Mouse (Mus musculus): Measurements from ENCODE around the gene Siglece. TPM values are rescaled to one million over a fixed set of nuclear protein-coding genes. Genes with fewer than 3 reads are reported as not detected.
"Not testable (repeated sequence)": the region's sequence is repeated elsewhere in the genome, so short reads cannot be mapped to it uniquely, and the experiment has no call there.

Siglece gene
- total RNA-seq (2021) = 1 to 10 TPM in 1 of 2 experiments, under 1 TPM in 1; 0.26 to 1.0 TPM
- long read RNA-seq, experiment 1 = 0 reads
- long read RNA-seq, experiment 2, partial matches to known transcripts = 0 of 1 reads
- long read RNA-seq, experiment 2, other reads (novel, unspliced or antisense) = 1 of 1 reads

GRCm38 (mm10) chr7:43660002-43660401 is at the start of gene Siglece:
Gene Siglece, minus strand, starts transcription at chr7:43660161.
- intact Hi-C loops (cut with DNase I) = no loop called here
- TF ChIP-seq CTCF (IDR thresholded peaks at IDR 0.05) = no peak
- no peak for DNase-seq
- Histone ChIP-seq H3K4me3 (peak within 1 kb of the TSS; percentile 11), H3K27ac (no peak within 1 kb of the TSS)

GRCm38 (mm10) chr7:43690118-43690517 is 30.2 kb upstream of the Siglece start, which contains the start of gene Klk14:
Gene Klk14, plus strand, starts transcription at chr7:43690418.
- DNase-seq = no peak
- intact Hi-C loops (cut with DNase I) = no loop called here
- Histone ChIP-seq H3K4me3 (no peak within 1 kb of the TSS), H3K27ac (no peak within 1 kb of the TSS)
- no peak for TF ChIP-seq CTCF (IDR thresholded peaks at IDR 0.05)

GRCm38 (mm10) chr7:43685088-43685487 is 25.1 kb upstream of the Siglece start:
- DNase-seq = no peak
- H3K27ac ChIP-seq = peak overlapping the region; percentile 46; the same call in 1 of the 2 replicates
- no peak overlapping the region; the same call in 1 of the 2 replicates for H3K4me3 ChIP-seq

GRCm38 (mm10) chr7:43682511-43682910 is 22.6 kb upstream of the Siglece start:
- peak; percentile 10; the same call in 1 of the 2 replicates for TF ChIP-seq CTCF (IDR thresholded peaks at IDR 0.05)
- H3K4me3 ChIP-seq, H3K27ac ChIP-seq, DNase-seq: not testable (repeated sequence)
- intact Hi-C loops (cut with DNase I) = loop anchor here (5.0 kb wide), 2 partner anchors 100 to 210 kb away; partner anchors contain the start of gene Klk10

More at GRCm38 (mm10) chr7:43685088-43685487, 25.1 kb upstream of the Siglece start:
- no peak for TF ChIP-seq CTCF (IDR thresholded peaks at IDR 0.05)
- intact Hi-C loops (cut with DNase I) = no loop called here

- no peak overlapping the region for H3K4me3 ChIP-seq
- H3K27ac ChIP-seq = no peak overlapping the region
- intact Hi-C loops (cut with DNase I) = loop anchor here (5.0 kb wide), 2 partner anchors 101 to 211 kb away; partner anchors contain the start of gene Klk10
- peak; percentile 85 for TF ChIP-seq CTCF (IDR thresholded peaks at IDR 0.05)
- DNase-seq = peak; percentile 57
These were observed 21.0 kb upstream of the Siglece start for GRCm38 (mm10) chr7:43680960-43681359.

GRCm38 (mm10) chr7:43678517-43678916 is 18.6 kb upstream of the Siglece start:
- Histone ChIP-seq H3K4me3 (no peak overlapping the region), H3K27ac (no peak overlapping the region)
- peak; percentile 45 for DNase-seq
- TF ChIP-seq CTCF (IDR thresholded peaks at IDR 0.05) = peak; percentile 72
- intact Hi-C loops (cut with DNase I) = loop anchor here (10.0 kb wide), 1 partner anchor 394 kb away; no protein-coding TSS in a partner anchor

- intact Hi-C loops (cut with DNase I) = loop anchor here (10.0 kb wide), 1 partner anchor 390 kb away; no protein-coding TSS in a partner anchor
- DNase-seq = no peak
- TF ChIP-seq CTCF (IDR thresholded peaks at IDR 0.05) = no peak
These were observed 15.1 kb upstream of the Siglece start for GRCm38 (mm10) chr7:43675091-43675490.

GRCm38 (mm10) chr7:43672581-43673260 is 12.8 kb upstream of the Siglece start:
- intact Hi-C loops (cut with DNase I) = loop anchor here (10.0 kb wide), 1 partner anchor 388 kb away; no protein-coding TSS in a partner anchor

More at GRCm38 (mm10) chr7:43675091-43675490, 15.1 kb upstream of the Siglece start:
- H3K4me3 ChIP-seq = no peak overlapping the region
- no peak overlapping the region for H3K27ac ChIP-seq

GRCm38 (mm10) chr7:43671809-43672580 is 12.0 kb upstream of the Siglece start, which contains the start of gene Ctu1:
Gene Ctu1, plus strand, starts transcription at chr7:43672016.
- H3K4me3 ChIP-seq = peak within 1 kb of the TSS; percentile 95
- peak; percentile 95 for DNase-seq
- peak within 1 kb of the TSS; percentile 92 for H3K27ac ChIP-seq
- TF ChIP-seq CTCF (IDR thresholded peaks at IDR 0.05) = no peak
- intact Hi-C loops (cut with DNase I) = loop anchor here (2.0 to 10.0 kb wide), 2 partner anchors 91 to 387 kb away; no protein-coding TSS in a partner anchor

More at GRCm38 (mm10) chr7:43672581-43673260, 12.8 kb upstream of the Siglece start:
- no peak for TF ChIP-seq CTCF (IDR thresholded peaks at IDR 0.05)
- no peak for DNase-seq
- H3K4me3 ChIP-seq = peak overlapping the region; percentile 95
- H3K27ac ChIP-seq = peak overlapping the region; percentile 92

- intact Hi-C loops (cut with DNase I) = loop anchor here (2.0 to 10.0 kb wide), 2 partner anchors 90 to 386 kb away; no protein-coding TSS in a partner anchor
- peak overlapping the region; percentile 92 for H3K27ac ChIP-seq
- peak overlapping the region; percentile 95 for H3K4me3 ChIP-seq
- no peak for TF ChIP-seq CTCF (IDR thresholded peaks at IDR 0.05)
- no peak for DNase-seq
These were observed 11.3 kb upstream of the Siglece start for GRCm38 (mm10) chr7:43671064-43671808.

- no peak overlapping the region for H3K27ac ChIP-seq
- DNase-seq = no peak
- peak; percentile 18; the same call in 1 of the 2 replicates for TF ChIP-seq CTCF (IDR thresholded peaks at IDR 0.05)
- intact Hi-C loops (cut with DNase I) = no loop called here
- H3K4me3 ChIP-seq = no peak overlapping the region
These were observed 8.6 kb upstream of the Siglece start for GRCm38 (mm10) chr7:43668582-43668981.

- intact Hi-C loops (cut with DNase I); DNase-seq; H3K4me3 ChIP-seq; H3K27ac ChIP-seq: not testable (repeated sequence)
These were observed 7.3 kb upstream of the Siglece start for GRCm38 (mm10) chr7:43667221-43667620.
